Mouse (Mus musculus) neural tube, embryonic 13.5 days (tissue): ENCODE data around the gene Slc4a10. TPM values are rescaled to one million over a fixed set of nuclear protein-coding genes. Genes with fewer than 3 reads are reported as not detected.

Experiments
- ATAC-seq: fragments of 200-750 bp; cut with Nextera tagmentation; 2 replicates; pipeline ENCODE4 v1.8.0; 2017; ENCODE audit warnings: low read depth, mild to moderate bottlenecking, moderate TSS enrichment, moderate library complexity
- H3K27ac ChIP-seq: fragments of 300-500 bp; sonication (generic); replicated peaks from 2 replicates; pipeline ENCODE4 v1.5.1; 2015; ENCODE audit warnings: moderate library complexity, mild to moderate bottlenecking, inconsistent platforms
- H3K27me3 ChIP-seq: fragments of 300-500 bp; sonication (generic); 2 replicates; pipeline ENCODE4 v1.6.1; 2015; ENCODE audit warnings: mild to moderate bottlenecking, inconsistent platforms
- H3K36me3 ChIP-seq: fragments of 300-500 bp; sonication (generic); 2 replicates; pipeline ENCODE4 v1.6.1; 2015; ENCODE audit warnings: mild to moderate bottlenecking, inconsistent platforms
- H3K4me1 ChIP-seq: fragments of 300-500 bp; sonication (generic); replicated peaks from 2 replicates; pipeline ENCODE4 v1.6.1; 2015; ENCODE audit warnings: inconsistent platforms
- H3K4me2 ChIP-seq: fragments of 300-500 bp; sonication (generic); 2 replicates; pipeline ENCODE4 v1.6.1; 2015; ENCODE audit warnings: inconsistent platforms, mild to moderate bottlenecking, moderate library complexity
- H3K4me3 ChIP-seq: fragments of 300-500 bp; sonication (generic); 2 replicates; pipeline ENCODE4 v1.5.1; 2015; ENCODE audit warnings: mild to moderate bottlenecking, inconsistent platforms
- H3K9ac ChIP-seq: fragments of 300-500 bp; sonication (generic); 2 replicates; pipeline ENCODE4 v1.6.1; 2015; ENCODE audit warnings: moderate library complexity, mild to moderate bottlenecking, inconsistent platforms
- H3K9me3 ChIP-seq: fragments of 300-500 bp; sonication (generic); 2 replicates; pipeline ENCODE4 v1.6.1; 2016; ENCODE audit warnings: inconsistent platforms
- WGBS: fragments of 180-500 bp; shearing (Covaris S2); methylation state at CpG from one replicate; pipeline ENCODE4 v1.1.7; 2015; 5-methylcytosine and 5-hydroxymethylcytosine counted together
- polyA plus RNA-seq: library from polyadenylated mRNA; unstranded; fragments of >200 nt; fragmentation: Nextera tagmentation; extraction: Ambion mirVana; gene quantifications from 2 replicates; pipeline ENCODE4 v1.2.1, GENCODE M21; 2015

Gene Slc4a10
- polyA plus RNA-seq, 1 experiment from 2014 or later = 6.3 TPM

- no peaks in the 10 kb centered on the region for H3K4me1 ChIP-seq
- H3K4me3 ChIP-seq = no peak overlapping the region
- no peak overlapping the region for H3K9ac ChIP-seq
- no peaks in the 10 kb centered on the region for H3K9me3 ChIP-seq
- no peaks in the 10 kb centered on the region for H3K27me3 ChIP-seq
- no peaks in the 10 kb centered on the region for H3K36me3 ChIP-seq
- H3K27ac ChIP-seq = no peak overlapping the region
- no peak for ATAC-seq
- H3K4me2 ChIP-seq = no peak overlapping the region
- 36% methylated on average over 8 of the region's 8 CpGs for WGBS
These were observed 88.6 kb downstream of the Slc4a10 start for GRCm38 (mm10) chr2:62134911-62135310.

DNA sequence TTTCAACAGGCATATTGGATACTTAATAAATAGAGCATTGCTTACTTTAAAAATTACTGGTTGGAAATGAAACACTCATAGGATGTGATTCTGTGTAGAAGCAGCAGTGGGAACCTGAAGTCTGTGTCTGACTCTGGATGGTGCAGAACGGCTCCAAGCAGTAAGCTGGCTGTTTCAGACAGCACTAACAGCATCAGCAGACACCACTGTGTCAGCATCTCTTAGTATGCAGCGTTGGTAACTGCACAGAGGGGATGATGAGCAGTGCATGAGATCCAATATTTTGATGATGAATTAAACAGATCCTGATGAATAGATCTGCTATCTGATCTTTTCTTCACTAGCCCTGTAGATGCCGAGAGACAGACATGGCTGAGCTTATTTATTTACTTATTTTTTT, 101.4 kb downstream of the Slc4a10 start:
- Histone ChIP-seq H3K4me1 (no peaks in the 10 kb centered on the region), H3K36me3 (no peaks in the 10 kb centered on the region), H3K27ac (no peak overlapping the region), H3K9me3 (no peaks in the 10 kb centered on the region), H3K27me3 (no peaks in the 10 kb centered on the region), H3K4me2 (no peak overlapping the region), H3K9ac (no peak overlapping the region), H3K4me3 (no peak overlapping the region)
- ATAC-seq = no peak
- 62% methylated on average over 3 of the region's 3 CpGs for WGBS

GRCm38 (mm10) chr2:62149421-62149820, 103.2 kb downstream of the Slc4a10 start:
- Histone ChIP-seq H3K9ac (no peak overlapping the region), H3K27me3 (no peaks in the 10 kb centered on the region), H3K4me1 (no peaks in the 10 kb centered on the region), H3K36me3 (no peaks in the 10 kb centered on the region), H3K4me2 (no peak overlapping the region), H3K27ac (no peak overlapping the region), H3K9me3 (no peaks in the 10 kb centered on the region), H3K4me3 (no peak overlapping the region)
- no peak for ATAC-seq

- Histone ChIP-seq H3K27ac (no peak overlapping the region), H3K4me3 (no peak overlapping the region), H3K36me3 (no peaks in the 10 kb centered on the region), H3K4me1 (no peaks in the 10 kb centered on the region), H3K27me3 (no peaks in the 10 kb centered on the region), H3K9me3 (no peaks in the 10 kb centered on the region), H3K9ac (no peak overlapping the region), H3K4me2 (no peak overlapping the region)
- WGBS = 86% methylated on average over 1 of the region's 1 CpGs
- no peak for ATAC-seq
These were observed 104.6 kb downstream of the Slc4a10 start for GRCm38 (mm10) chr2:62150830-62151229.

- no peak overlapping the region for H3K4me3 ChIP-seq
- H3K4me1 ChIP-seq = no peaks in the 10 kb centered on the region
- H3K27ac ChIP-seq = no peak overlapping the region
- H3K36me3 ChIP-seq = no peaks in the 10 kb centered on the region
- H3K9ac ChIP-seq = no peak overlapping the region
- no peak overlapping the region for H3K4me2 ChIP-seq
- ATAC-seq = no peak
- H3K27me3 ChIP-seq = no peaks in the 10 kb centered on the region
- no peaks in the 10 kb centered on the region for H3K9me3 ChIP-seq
These were observed 163.8 kb downstream of the Slc4a10 start for GRCm38 (mm10) chr2:62210109-62210508.

DNA sequence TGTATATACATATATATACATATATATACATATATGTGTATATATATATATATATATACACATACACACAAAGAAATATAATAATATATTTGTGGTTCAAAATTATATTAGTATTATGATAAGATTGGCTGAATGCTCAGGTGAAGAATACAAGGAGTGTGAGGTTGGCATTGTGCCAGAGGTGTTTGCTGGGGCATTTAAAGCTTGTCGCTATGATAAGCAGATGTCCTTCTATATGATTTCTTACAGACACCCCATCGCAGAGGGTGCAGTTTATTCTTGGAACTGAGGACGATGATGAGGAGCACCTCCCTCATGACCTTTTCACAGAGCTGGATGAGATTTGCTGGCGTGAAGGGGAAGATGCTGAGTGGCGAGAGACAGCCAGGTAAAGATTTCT, 164.8 kb downstream of the Slc4a10 start:
- WGBS = 83% methylated on average over 5 of the region's 5 CpGs
- no peak for ATAC-seq
- no peak overlapping the region for H3K27ac ChIP-seq

GRCm38 (mm10) chr2:62227563-62227962, 181.3 kb downstream of the Slc4a10 start:
- Histone ChIP-seq H3K4me3 (no peak overlapping the region), H3K4me2 (no peak overlapping the region), H3K27ac (no peak overlapping the region), H3K36me3 (no peaks in the 10 kb centered on the region), H3K9me3 (no peaks in the 10 kb centered on the region), H3K4me1 (no peaks in the 10 kb centered on the region), H3K27me3 (no peaks in the 10 kb centered on the region), H3K9ac (no peak overlapping the region)
- no peak for ATAC-seq

More for the DNA sequence above, 164.8 kb downstream of the Slc4a10 start:
- no peaks in the 10 kb centered on the region for H3K9me3 ChIP-seq
- no peaks in the 10 kb centered on the region for H3K36me3 ChIP-seq
- no peak overlapping the region for H3K9ac ChIP-seq
- no peak overlapping the region for H3K4me3 ChIP-seq
- H3K4me2 ChIP-seq = no peak overlapping the region
- H3K4me1 ChIP-seq = no peaks in the 10 kb centered on the region
- H3K27me3 ChIP-seq = no peaks in the 10 kb centered on the region

DNA sequence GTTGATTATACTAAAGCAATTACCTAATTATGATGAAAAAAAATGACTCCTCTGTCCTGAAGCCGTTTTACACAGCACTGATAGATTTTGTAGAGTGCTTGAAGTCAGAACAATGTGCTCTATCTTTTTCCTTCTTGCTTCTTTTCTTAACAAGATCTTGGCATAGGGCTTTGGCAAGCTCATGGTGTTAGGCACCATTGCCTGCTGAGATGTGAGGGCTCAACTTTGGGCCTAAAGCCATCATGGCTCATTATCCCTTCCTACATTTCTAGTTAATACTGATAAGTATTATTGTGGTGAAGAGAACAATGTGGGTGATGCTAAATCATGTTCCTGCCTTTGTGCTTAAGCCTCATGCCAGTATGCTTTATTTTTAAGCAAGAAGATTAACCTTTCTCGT, 185.0 kb downstream of the Slc4a10 start:
- no peaks in the 10 kb centered on the region for H3K36me3 ChIP-seq
- H3K27ac ChIP-seq = no peak overlapping the region
- no peaks in the 10 kb centered on the region for H3K4me1 ChIP-seq
- no peak overlapping the region for H3K9ac ChIP-seq
- H3K9me3 ChIP-seq = no peaks in the 10 kb centered on the region
- no peak overlapping the region for H3K4me2 ChIP-seq
- WGBS = 89% methylated on average over 2 of the region's 2 CpGs
- no peak overlapping the region for H3K4me3 ChIP-seq
- no peak for ATAC-seq
- no peaks in the 10 kb centered on the region for H3K27me3 ChIP-seq

- no peak overlapping the region for H3K27ac ChIP-seq
- no peak overlapping the region for H3K4me2 ChIP-seq
- H3K4me1 ChIP-seq = no peaks in the 10 kb centered on the region
- no peaks in the 10 kb centered on the region for H3K36me3 ChIP-seq
- no peaks in the 10 kb centered on the region for H3K9me3 ChIP-seq
- H3K9ac ChIP-seq = no peak overlapping the region
- H3K27me3 ChIP-seq = no peaks in the 10 kb centered on the region
- ATAC-seq = no peak
- no peak overlapping the region for H3K4me3 ChIP-seq
- 41% methylated on average over 4 of the region's 4 CpGs for WGBS
These were observed 197.9 kb downstream of the Slc4a10 start for GRCm38 (mm10) chr2:62244167-62244566.

GRCm38 (mm10) chr2:62268467-62268866, 222.2 kb downstream of the Slc4a10 start:
- no peaks in the 10 kb centered on the region for H3K27me3 ChIP-seq
- 93% methylated on average over 9 of the region's 9 CpGs for WGBS
- no peaks in the 10 kb centered on the region for H3K36me3 ChIP-seq
- no peak for ATAC-seq
- H3K27ac ChIP-seq = no peak overlapping the region
- H3K4me2 ChIP-seq = no peak overlapping the region
- no peaks in the 10 kb centered on the region for H3K4me1 ChIP-seq
- H3K4me3 ChIP-seq = no peak overlapping the region
- no peak overlapping the region for H3K9ac ChIP-seq
- no peaks in the 10 kb centered on the region for H3K9me3 ChIP-seq

DNA sequence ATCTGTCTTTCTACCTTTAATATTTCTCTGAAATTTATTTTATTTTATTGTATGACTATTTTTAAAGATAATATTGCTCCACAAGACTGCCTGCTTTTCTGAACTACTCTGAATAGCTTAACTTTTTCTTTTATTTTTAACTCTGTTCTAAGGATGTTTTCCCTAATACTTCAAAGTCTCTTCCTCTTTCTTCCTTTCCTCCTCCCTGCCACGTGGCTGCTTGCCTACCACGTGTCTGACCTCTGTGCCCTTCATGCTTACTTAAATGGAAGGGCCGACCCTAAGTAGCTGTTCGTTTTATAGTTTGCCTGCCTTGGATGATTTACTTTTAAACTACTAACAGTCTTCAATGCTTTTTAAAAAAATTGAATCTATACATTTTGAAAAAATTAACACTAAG, 225.6 kb downstream of the Slc4a10 start:
- Histone ChIP-seq H3K4me3 (no peak overlapping the region), H3K27me3 (no peaks in the 10 kb centered on the region), H3K4me1 (no peaks in the 10 kb centered on the region), H3K9ac (no peak overlapping the region), H3K36me3 (no peaks in the 10 kb centered on the region), H3K9me3 (no peaks in the 10 kb centered on the region), H3K27ac (no peak overlapping the region), H3K4me2 (no peak overlapping the region)
- ATAC-seq = no peak
- WGBS = 57% methylated on average over 4 of the region's 4 CpGs

DNA sequence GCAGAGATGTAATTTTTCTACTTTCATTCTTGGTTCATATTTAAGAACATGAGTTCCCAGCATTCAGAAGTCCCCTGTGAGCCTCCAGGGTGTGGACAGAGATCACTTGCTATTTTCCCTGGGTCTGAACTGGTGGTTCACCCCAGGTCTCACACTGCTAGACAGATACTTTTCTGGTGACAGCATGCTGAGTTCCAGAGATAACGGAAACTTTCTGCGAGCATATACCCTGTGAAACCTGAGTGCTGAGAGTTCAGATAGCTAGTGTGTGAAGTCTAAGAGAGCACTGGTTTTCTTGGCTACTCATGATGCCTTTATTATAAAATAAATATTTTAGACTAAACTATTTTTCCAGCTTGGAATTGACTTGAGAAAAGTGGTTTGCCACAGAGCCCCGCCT, 232.5 kb downstream of the Slc4a10 start:
- ATAC-seq = no peak

DNA sequence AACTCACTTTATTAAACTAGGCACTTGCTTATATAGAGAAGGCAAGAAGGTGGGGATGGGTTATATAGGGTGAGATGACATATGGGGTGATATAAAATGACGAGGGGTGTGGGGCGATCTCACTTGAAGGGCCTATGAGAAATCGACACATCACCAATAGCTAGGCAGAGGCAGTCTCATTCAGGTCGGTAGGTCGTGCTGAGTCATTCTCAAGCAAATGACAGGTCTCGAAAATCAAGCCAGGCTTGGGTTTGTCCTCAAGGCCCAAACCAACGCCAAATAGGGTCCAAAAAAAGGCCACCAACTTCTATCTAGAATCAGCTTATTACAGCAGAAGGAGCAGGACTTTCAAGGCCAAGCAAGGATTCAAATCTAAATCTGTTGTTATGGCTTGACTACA, 233.5 kb downstream of the Slc4a10 start:
- no peaks in the 10 kb centered on the region for H3K9me3 ChIP-seq
- no peak overlapping the region for H3K27ac ChIP-seq
- ATAC-seq = no peak
- H3K27me3 ChIP-seq = no peaks in the 10 kb centered on the region
- H3K4me2 ChIP-seq = no peak overlapping the region
- H3K36me3 ChIP-seq = no peaks in the 10 kb centered on the region
- no peak overlapping the region for H3K4me3 ChIP-seq
- 87% methylated on average over 7 of the region's 7 CpGs for WGBS
- no peak overlapping the region for H3K9ac ChIP-seq
- no peaks in the 10 kb centered on the region for H3K4me1 ChIP-seq

More for the DNA sequence above, 232.5 kb downstream of the Slc4a10 start:
- H3K27me3 ChIP-seq = no peaks in the 10 kb centered on the region
- H3K9ac ChIP-seq = no peak overlapping the region
- no peaks in the 10 kb centered on the region for H3K9me3 ChIP-seq
- WGBS = 91% methylated on average over 3 of the region's 3 CpGs
- no peaks in the 10 kb centered on the region for H3K4me1 ChIP-seq
- H3K27ac ChIP-seq = no peak overlapping the region
- H3K36me3 ChIP-seq = no peaks in the 10 kb centered on the region
- H3K4me2 ChIP-seq = no peak overlapping the region
- no peak overlapping the region for H3K4me3 ChIP-seq
